Mouse (Mus musculus) midbrain, embryonic 16.5 days (tissue): ENCODE measurements around the gene Zfand2b. TPM values are rescaled to one million over a fixed set of nuclear protein-coding genes. Genes with fewer than 3 reads are reported as not detected.

Experiments
- ATAC-seq: fragments of 200-750 bp; cut with Nextera tagmentation; 2 replicates; pipeline ENCODE4 v1.8.0; 2017; ENCODE audit warnings: moderate TSS enrichment
- H3K27ac ChIP-seq: fragments of 300-500 bp; sonication (generic); 2 replicates; pipeline ENCODE4 v1.5.1; 2014; ENCODE audit warnings: mild to moderate bottlenecking, low read length, mixed read lengths
- H3K27me3 ChIP-seq: fragments of 300-500 bp; sonication (generic); 2 replicates; pipeline ENCODE4 v1.6.1; 2014; ENCODE audit warnings: low read depth, low read length, mixed read lengths; ENCODE audit not compliant: control insufficient read depth, insufficient read depth
- H3K36me3 ChIP-seq: fragments of 300-500 bp; sonication (generic); 2 replicates; pipeline ENCODE4 v1.6.1; 2014; ENCODE audit warnings: mild to moderate bottlenecking, low read length, moderate library complexity, mixed read lengths; ENCODE audit not compliant: control insufficient read depth, insufficient read depth
- H3K4me1 ChIP-seq: fragments of 300-500 bp; sonication (generic); 2 replicates; pipeline ENCODE4 v1.6.1; 2014; ENCODE audit warnings: mild to moderate bottlenecking, low read length, mixed read lengths; ENCODE audit not compliant: control insufficient read depth, insufficient read depth
- H3K4me2 ChIP-seq: fragments of 300-500 bp; sonication (generic); 2 replicates; pipeline ENCODE4 v1.6.1; 2014; ENCODE audit warnings: mild to moderate bottlenecking, low read length, mixed read lengths
- H3K4me3 ChIP-seq: fragments of 300-500 bp; sonication (generic); 2 replicates; pipeline ENCODE4 v1.5.1; 2014; ENCODE audit warnings: low read depth, mild to moderate bottlenecking, low read length, moderate library complexity, mixed read lengths
- H3K9ac ChIP-seq: fragments of 300-500 bp; sonication (generic); 2 replicates; pipeline ENCODE4 v1.6.1; 2014; ENCODE audit warnings: low read depth, low read length, mixed read lengths
- H3K9me3 ChIP-seq: fragments of 300-500 bp; sonication (generic); replicated peaks from 2 replicates; pipeline ENCODE4 v1.6.1; 2014; ENCODE audit warnings: mild to moderate bottlenecking, low read length, mixed read lengths; ENCODE audit not compliant: control insufficient read depth, poor library complexity, severe bottlenecking
- WGBS: fragments of 180-500 bp; shearing (Covaris S2); extraction: QIAGEN DNeasy Blood & Tissue Kit; methylation state at CpG from one replicate; pipeline ENCODE4 v1.1.7; 2014; 5-methylcytosine and 5-hydroxymethylcytosine counted together
- polyA plus RNA-seq: library from polyadenylated mRNA; unstranded; fragments of >200 nt; fragmentation: Nextera tagmentation; extraction: Ambion mirVana; gene quantifications from 2 replicates; pipeline ENCODE4 v1.2.1, GENCODE M21; 2015

Gene Zfand2b
- polyA plus RNA-seq, 1 experiment from 2014 or later = 41.8 TPM

DNA sequence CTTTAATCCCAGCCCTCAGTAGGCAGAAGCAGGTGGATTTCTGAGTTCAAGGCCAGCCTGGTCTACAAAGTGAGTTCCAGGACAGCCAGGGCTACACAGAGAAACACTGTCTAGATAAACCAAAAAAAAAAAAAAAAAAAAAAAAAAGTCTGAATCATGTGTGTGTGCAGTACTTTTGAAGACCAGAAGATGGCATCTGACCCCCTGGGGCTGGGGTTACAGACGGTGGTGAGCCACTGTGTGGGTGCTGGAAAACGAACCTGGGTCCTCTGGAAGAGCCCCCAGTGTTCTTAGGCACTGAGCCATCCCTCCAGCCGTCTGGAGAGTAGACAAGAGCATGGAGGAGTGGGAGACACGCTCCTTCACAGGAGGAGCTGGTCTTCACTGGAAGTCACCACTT, 13.7 kb downstream of the Zfand2b start:
- ATAC-seq = no peak
- no peaks in the 10 kb centered on the region for H3K9me3 ChIP-seq
- no peak overlapping the region for H3K27ac ChIP-seq
- WGBS = 65% methylated on average over 4 of the region's 4 CpGs
- no peak overlapping the region for H3K4me2 ChIP-seq
- H3K4me1 ChIP-seq = peaks cover 18% of the 10 kb centered on the region
- no peak overlapping the region for H3K9ac ChIP-seq
- peaks cover 43% of the 10 kb centered on the region for H3K36me3 ChIP-seq
- H3K4me3 ChIP-seq = no peak overlapping the region
- H3K27me3 ChIP-seq = no peaks in the 10 kb centered on the region

DNA sequence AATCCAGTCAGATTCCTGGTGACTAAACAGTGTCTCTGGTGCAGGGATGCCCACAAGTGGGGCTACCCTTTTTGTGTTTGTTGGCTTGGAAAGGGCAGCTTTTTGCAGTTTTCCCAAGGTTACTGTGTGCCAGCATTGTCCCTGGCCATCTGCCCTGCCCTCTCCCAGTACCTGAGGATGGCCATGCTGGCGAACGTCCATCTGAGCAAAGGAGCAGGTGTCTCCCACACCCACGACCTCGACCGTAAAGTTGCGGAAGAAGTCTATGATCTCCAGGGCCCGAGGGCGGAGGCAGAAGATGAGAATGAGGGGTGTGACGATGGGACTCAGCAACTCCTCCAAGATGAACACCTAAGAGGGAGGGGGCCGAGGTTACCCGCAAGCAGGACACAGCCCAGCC, 17.0 kb downstream of the Zfand2b start:
- WGBS = 91% methylated on average over 11 of the region's 11 CpGs
- H3K9ac ChIP-seq = no peak overlapping the region
- H3K4me3 ChIP-seq = no peak overlapping the region
- H3K4me1 ChIP-seq = peaks cover 8% of the 10 kb centered on the region
- H3K4me2 ChIP-seq = no peak overlapping the region
- ATAC-seq = no peak
- no peaks in the 10 kb centered on the region for H3K9me3 ChIP-seq
- peaks cover 50% of the 10 kb centered on the region for H3K36me3 ChIP-seq
- no peak overlapping the region for H3K27ac ChIP-seq
- H3K27me3 ChIP-seq = no peaks in the 10 kb centered on the region

DNA sequence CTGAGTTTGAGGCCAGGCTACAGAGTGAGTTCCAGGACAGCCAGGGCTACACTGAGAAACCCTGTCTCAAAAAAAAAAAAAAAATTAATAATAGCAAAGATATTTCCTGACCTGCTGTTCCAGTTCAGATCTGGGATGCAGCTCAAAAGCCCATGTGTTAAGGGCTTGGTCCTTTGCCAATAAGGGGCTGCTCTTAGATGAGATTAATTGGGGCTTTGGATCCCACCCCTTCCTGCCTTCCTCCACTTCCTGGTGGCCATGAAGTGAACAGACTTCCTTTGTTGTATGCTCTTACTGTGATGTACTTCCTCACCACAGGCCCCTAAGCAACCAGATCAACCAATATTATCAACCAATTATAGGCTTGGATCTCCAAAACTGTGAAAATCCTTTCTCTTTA, 18.7 kb downstream of the Zfand2b start:
- no peak overlapping the region for H3K4me2 ChIP-seq
- ATAC-seq = no peak
- H3K9me3 ChIP-seq = no peaks in the 10 kb centered on the region
- no peaks in the 10 kb centered on the region for H3K27me3 ChIP-seq
- H3K36me3 ChIP-seq = peaks cover 44% of the 10 kb centered on the region
- H3K9ac ChIP-seq = no peak overlapping the region
- no peak overlapping the region for H3K27ac ChIP-seq
- H3K4me1 ChIP-seq = peaks cover 14% of the 10 kb centered on the region
- no peak overlapping the region for H3K4me3 ChIP-seq

DNA sequence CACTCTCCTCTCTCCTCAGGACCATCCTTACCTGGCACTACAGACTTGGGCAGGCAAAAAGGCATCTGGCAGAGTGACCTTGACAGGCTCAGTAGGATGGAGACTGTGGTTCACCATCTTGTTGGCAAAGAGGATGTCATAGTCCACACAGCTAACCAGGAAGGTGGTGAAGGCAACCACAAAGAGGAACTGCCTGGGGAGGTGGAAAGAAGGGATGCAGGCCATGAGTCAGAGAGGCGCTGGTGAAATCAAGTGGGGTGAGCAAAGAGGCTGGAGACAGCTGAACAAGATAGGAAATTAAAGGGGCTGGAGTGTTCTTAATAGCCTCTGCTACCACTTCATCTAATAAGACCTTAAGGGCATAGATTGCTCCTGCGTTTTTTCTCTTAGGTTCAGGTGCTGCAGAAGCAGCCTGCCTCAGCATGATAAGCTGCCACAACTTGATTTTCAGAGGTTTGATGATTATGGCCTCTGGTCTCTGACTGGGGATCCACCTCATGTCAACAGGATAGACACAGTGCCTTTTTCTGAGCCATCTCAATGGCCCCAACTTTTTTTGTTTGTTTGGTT, 19.6 kb downstream of the Zfand2b start:
- Histone ChIP-seq H3K9ac (no peak overlapping the region), H3K9me3 (no peaks in the 10 kb centered on the region), H3K4me3 (no peak overlapping the region), H3K36me3 (peaks cover 37% of the 10 kb centered on the region), H3K27ac (no peak overlapping the region), H3K4me1 (peaks cover 18% of the 10 kb centered on the region), H3K4me2 (no peak overlapping the region), H3K27me3 (no peaks in the 10 kb centered on the region)
- 84% methylated on average over 2 of the region's 2 CpGs for WGBS
- no peak for ATAC-seq

DNA sequence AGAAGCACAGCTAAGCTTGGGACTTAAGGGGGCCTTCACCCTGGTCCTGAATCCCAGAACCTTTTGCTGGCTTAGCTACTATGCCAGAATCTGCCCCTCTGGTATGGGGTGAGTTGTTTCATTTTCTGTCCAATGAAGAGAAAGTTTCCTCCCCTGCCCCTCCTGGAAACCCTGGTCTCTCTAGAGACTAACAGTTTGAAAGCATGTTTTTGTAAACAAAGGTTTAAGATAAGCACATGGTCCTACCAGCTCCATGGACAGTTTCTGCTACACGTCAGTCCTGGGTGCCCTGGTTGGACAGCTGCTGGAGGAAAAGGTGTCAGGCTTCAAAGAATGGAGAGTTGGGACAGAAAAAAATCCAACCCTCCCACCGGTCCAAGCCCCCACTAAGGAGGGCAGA, 22.1 kb downstream of the Zfand2b start:
- 79% methylated on average over 2 of the region's 2 CpGs for WGBS
- H3K36me3 ChIP-seq = peaks cover 23% of the 10 kb centered on the region
- peak overlapping the region; percentile 90; the same call in 1 of the 2 replicates for H3K9ac ChIP-seq
- no peak for ATAC-seq
- H3K4me3 ChIP-seq = no peak overlapping the region
- H3K4me2 ChIP-seq = peak overlapping the region; percentile 81
- H3K27ac ChIP-seq = no peak overlapping the region
- no peaks in the 10 kb centered on the region for H3K27me3 ChIP-seq
- peaks cover 24% of the 10 kb centered on the region for H3K4me1 ChIP-seq
- no peaks in the 10 kb centered on the region for H3K9me3 ChIP-seq

DNA sequence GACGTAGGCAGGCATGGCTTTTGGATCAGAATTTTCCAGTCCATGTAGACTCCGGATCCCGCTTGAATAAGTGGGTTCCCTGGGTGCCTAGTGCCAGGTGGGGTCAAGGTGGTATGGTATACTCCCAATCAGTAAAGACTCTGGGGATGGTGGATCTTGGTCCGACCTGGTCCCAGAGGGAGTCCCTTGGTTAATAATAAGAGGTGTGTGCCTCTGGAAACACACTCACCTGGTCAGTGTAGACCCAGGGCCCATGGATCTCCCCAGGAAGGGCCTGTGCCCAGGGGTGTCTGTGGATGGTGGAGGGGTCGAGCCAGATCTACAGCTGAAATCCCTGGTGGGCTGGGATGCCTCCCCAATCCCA, 22.8 kb downstream of the Zfand2b start:
- WGBS = 38% methylated on average over 5 of the region's 5 CpGs
- Histone ChIP-seq H3K36me3 (peaks cover 22% of the 10 kb centered on the region), H3K9ac (peak overlapping the region; percentile 90), H3K27ac (peak overlapping the region; percentile 98), H3K4me3 (peak overlapping the region; percentile 78), H3K4me1 (peaks cover 24% of the 10 kb centered on the region), H3K27me3 (no peaks in the 10 kb centered on the region), H3K4me2 (peak overlapping the region; percentile 81), H3K9me3 (no peaks in the 10 kb centered on the region)
- ATAC-seq = no peak

DNA sequence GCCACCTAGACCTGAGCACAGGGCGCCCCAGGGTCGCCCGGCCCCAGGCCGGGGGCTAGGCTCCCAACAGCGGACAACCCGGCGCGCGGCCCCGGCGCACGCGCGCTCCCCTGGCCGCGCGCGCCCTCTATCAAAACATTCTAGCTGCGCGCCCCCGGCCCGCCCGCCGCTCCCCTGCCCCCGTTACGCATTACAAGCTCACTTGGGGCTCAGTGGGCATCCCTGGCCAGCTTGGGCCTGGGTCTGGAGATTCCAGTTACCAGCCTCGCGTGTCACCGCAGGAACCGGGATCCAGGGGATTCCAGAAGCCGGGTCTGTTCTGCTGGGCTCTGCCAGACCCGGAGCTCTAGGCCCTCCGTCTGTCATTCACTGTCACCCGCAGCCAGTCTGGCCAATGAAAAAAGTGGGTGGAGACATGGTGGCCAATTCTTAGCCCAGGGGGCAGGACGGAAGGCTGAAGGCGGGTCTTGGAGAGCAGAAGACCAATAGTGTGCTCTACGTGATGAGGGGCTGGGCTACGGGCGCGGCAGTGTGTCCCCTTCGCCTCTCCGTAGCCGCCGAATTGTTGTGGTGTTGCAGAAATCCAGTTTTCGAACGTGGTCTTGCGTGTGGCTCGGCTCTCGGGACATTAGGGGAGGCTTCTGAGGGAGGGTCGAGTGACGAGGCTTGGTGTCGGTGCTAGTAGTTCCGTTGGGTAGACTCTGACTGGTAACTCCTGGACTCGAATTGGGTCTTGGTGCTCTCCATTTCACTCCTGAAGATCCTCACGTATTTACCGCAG, 23.4 kb downstream of the Zfand2b start, which contains the start of the genes Ankzf1 and Atg9a:
Gene Ankzf1 (plus strand): TSS at position 530 of the 781 bp plus-strand sequence.
Gene Atg9a (minus strand): TSS at position 575 of the 781 bp plus-strand sequence.
- Histone ChIP-seq H3K9me3 (no peaks in the 10 kb centered on the region), H3K27ac (peak within 1 kb of the TSS; percentile 98), H3K9ac (peak within 1 kb of the TSS; percentile 90), H3K27me3 (no peaks in the 10 kb centered on the region), H3K4me1 (peaks cover 24% of the 10 kb centered on the region), H3K36me3 (peaks cover 26% of the 10 kb centered on the region), H3K4me3 (peak within 1 kb of the TSS; percentile 78), H3K4me2 (peak within 1 kb of the TSS; percentile 99)
- peak; percentile 99 for ATAC-seq
- under 1% methylated on average over 56 of the region's 56 CpGs for WGBS

DNA sequence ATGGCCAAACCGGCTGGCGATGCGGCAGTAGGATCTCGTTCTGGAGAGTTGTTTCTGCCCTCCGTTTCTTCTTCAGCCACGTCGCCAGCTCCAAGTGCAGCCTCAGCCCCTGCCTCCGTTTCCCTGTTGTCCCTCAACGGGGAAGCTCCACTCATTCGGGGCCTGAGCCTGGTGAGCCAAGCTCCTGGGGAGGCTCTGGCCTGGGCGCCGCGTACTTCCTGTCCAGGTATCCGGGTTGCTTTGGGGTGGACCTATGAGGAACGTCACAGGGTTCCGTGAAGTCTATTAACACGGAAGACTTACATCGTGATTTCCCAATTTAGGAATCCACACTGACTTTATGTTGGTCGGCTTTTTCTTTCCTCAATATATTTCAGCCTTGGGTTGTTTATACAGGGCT, 24.0 kb downstream of the Zfand2b start:
- Histone ChIP-seq H3K4me2 (peak overlapping the region; percentile 99), H3K9me3 (no peaks in the 10 kb centered on the region), H3K4me1 (peaks cover 24% of the 10 kb centered on the region), H3K27me3 (no peaks in the 10 kb centered on the region), H3K9ac (peak overlapping the region; percentile 90), H3K36me3 (peaks cover 26% of the 10 kb centered on the region), H3K27ac (peak overlapping the region; percentile 98), H3K4me3 (peak overlapping the region; percentile 78)
- peak; percentile 15 for ATAC-seq
- WGBS = under 1% methylated on average over 19 of the region's 19 CpGs

DNA sequence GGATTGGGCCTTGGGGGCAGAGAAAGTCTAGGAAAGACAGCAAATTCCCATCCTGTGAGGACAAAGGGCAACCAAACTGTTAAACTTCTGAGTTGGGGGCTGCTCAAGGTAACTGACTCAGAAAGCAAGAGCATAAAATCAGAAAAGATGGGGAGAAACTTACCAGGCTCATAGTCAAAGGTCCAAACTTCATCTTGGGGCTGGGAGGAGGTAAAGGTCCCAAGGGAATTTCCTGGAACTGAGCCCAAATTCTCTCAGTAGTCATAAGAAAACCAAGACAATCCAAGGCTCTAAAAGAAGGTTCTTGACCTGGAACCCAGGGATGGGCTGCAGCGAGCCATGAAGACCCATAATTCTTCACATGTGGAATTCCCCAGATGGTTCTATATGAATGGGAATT, 32.8 kb downstream of the Zfand2b start:
- Histone ChIP-seq H3K27me3 (no peaks in the 10 kb centered on the region), H3K4me1 (no peaks in the 10 kb centered on the region), H3K9ac (no peak overlapping the region), H3K36me3 (peaks cover 23% of the 10 kb centered on the region), H3K4me2 (no peak overlapping the region), H3K4me3 (no peak overlapping the region), H3K27ac (no peak overlapping the region), H3K9me3 (no peaks in the 10 kb centered on the region)
- no peak for ATAC-seq
- WGBS = 93% methylated on average over 1 of the region's 1 CpGs
